Mouse (Mus musculus) layer of hippocampus, adult 9-10 months (tissue): ENCODE data around the gene Auh.

Experiments used
- DNase-seq: peaks from one replicate; pipeline ENCODE4 v3.0.0; 2022; ENCODE audit warnings: low spot score

Auh gene

GRCm38 (mm10) chr13:52929209-52930171 lies at the start of gene Auh:
Gene Auh (minus strand): TSS chr13:52929681.
- no peak for DNase-seq

GRCm38 (mm10) chr13:52978321-52978981 lies 49.0 kb upstream of the Auh start:
- no peak for DNase-seq

- DNase-seq = no peak
Observed at GRCm38 (mm10) chr13:52977757-52978156, 48.3 kb upstream of the Auh start.

GRCm38 (mm10) chr13:52977221-52977609 lies 47.7 kb upstream of the Auh start:
- no peak for DNase-seq

- no peak for DNase-seq
Observed at GRCm38 (mm10) chr13:52976510-52977220, 47.2 kb upstream of the Auh start.

- no peak for DNase-seq
Observed at GRCm38 (mm10) chr13:52976130-52976509, 46.6 kb upstream of the Auh start.

GRCm38 (mm10) chr13:52974676-52975075 lies 45.2 kb upstream of the Auh start:
- DNase-seq = no peak

- no peak for DNase-seq
Observed at GRCm38 (mm10) chr13:52973427-52973826, 43.9 kb upstream of the Auh start.

GRCm38 (mm10) chr13:52972626-52973025 lies 43.1 kb upstream of the Auh start:
- DNase-seq = no peak

GRCm38 (mm10) chr13:52970876-52971275 lies 41.4 kb upstream of the Auh start:
- no peak for DNase-seq

GRCm38 (mm10) chr13:52962922-52963321 lies 33.4 kb upstream of the Auh start:
- DNase-seq = no peak

- no peak for DNase-seq
Observed at GRCm38 (mm10) chr13:52962361-52962760, 32.9 kb upstream of the Auh start.

- DNase-seq = no peak
Observed at GRCm38 (mm10) chr13:52953779-52954553, 24.5 kb upstream of the Auh start.

- no peak for DNase-seq
Observed at GRCm38 (mm10) chr13:52949211-52949610, 19.7 kb upstream of the Auh start.

- DNase-seq = no peak
Observed at GRCm38 (mm10) chr13:52947545-52947944, 18.1 kb upstream of the Auh start.

- no peak for DNase-seq
Observed at GRCm38 (mm10) chr13:52945769-52946168, 16.3 kb upstream of the Auh start.

GRCm38 (mm10) chr13:52944116-52944515 lies 14.6 kb upstream of the Auh start:
- DNase-seq = no peak

- no peak for DNase-seq
Observed at GRCm38 (mm10) chr13:52942876-52943388, 13.5 kb upstream of the Auh start.

- no peak for DNase-seq
Observed at GRCm38 (mm10) chr13:52940956-52941355, 11.5 kb upstream of the Auh start.

- DNase-seq = no peak
Observed at GRCm38 (mm10) chr13:52930582-52930981, 1.1 kb upstream of the Auh start.

- DNase-seq = no peak
Observed at GRCm38 (mm10) chr13:52928392-52928791, 1.1 kb downstream of the Auh start.

- no peak for DNase-seq
Observed at GRCm38 (mm10) chr13:52924457-52924856, 5.0 kb downstream of the Auh start.
